Mouse (Mus musculus) heart, postnatal 0 days (tissue): ENCODE results near the gene Cpd. TPM values are rescaled to one million over a fixed set of nuclear protein-coding genes. Genes with fewer than 3 reads are reported as not detected.

ENCODE experiments used
- ATAC-seq: fragments of 200-750 bp; cut with Nextera tagmentation; 2 replicates; pipeline ENCODE4 v1.8.0; 2017; ENCODE audit warnings: low read depth, moderate number of reproducible peaks, moderate library complexity; ENCODE audit not compliant: insufficient read depth
- DNase-seq: peaks from one replicate; pipeline ENCODE4 v3.0.0-alpha.2; 2016; ENCODE audit warnings: low spot score
- H3K27ac ChIP-seq: fragments of 300-500 bp; sonication (generic); 2 replicates; pipeline ENCODE4 v1.5.1; 2014; ENCODE audit warnings: low read depth, mild to moderate bottlenecking
- H3K27me3 ChIP-seq: fragments of 300-500 bp; sonication (generic); 2 replicates; pipeline ENCODE4 v1.6.1; 2014; ENCODE audit warnings: low read length, mixed read lengths; ENCODE audit not compliant: control insufficient read depth, insufficient read depth
- H3K36me3 ChIP-seq: fragments of 300-500 bp; sonication (generic); replicated peaks from 2 replicates; pipeline ENCODE4 v1.6.1; 2014; ENCODE audit warnings: low read length, mixed read lengths; ENCODE audit not compliant: control insufficient read depth, insufficient read depth
- H3K4me1 ChIP-seq: fragments of 300-500 bp; sonication (generic); 2 replicates; pipeline ENCODE4 v1.6.1; 2014; ENCODE audit warnings: antibody characterized with exemption; ENCODE audit not compliant: control insufficient read depth, insufficient read depth
- H3K4me2 ChIP-seq: fragments of 300-500 bp; sonication (generic); 2 replicates; pipeline ENCODE4 v1.6.1; 2014; ENCODE audit warnings: low read depth, mild to moderate bottlenecking, low read length, moderate library complexity
- H3K4me3 ChIP-seq: fragments of 300-500 bp; sonication (generic); 2 replicates; pipeline ENCODE4 v1.5.1; 2014; ENCODE audit warnings: low read depth, low read length
- H3K9ac ChIP-seq: fragments of 300-500 bp; sonication (generic); replicated peaks from 2 replicates; pipeline ENCODE4 v1.6.1; 2014; ENCODE audit warnings: low read depth, low read length, mixed read lengths
- H3K9me3 ChIP-seq: fragments of 300-500 bp; sonication (generic); replicated peaks from 2 replicates; pipeline ENCODE4 v1.6.1; 2016; ENCODE audit warnings: low read length; ENCODE audit not compliant: control insufficient read depth
- CTCF ChIP-seq: IDR thresholded peaks from 2 replicates; pipeline ENCODE4 v1.5.1; 2016; ENCODE audit warnings: antibody characterized with exemption, control low read depth, low read depth
- EP300 ChIP-seq: IDR thresholded peaks from 2 replicates; pipeline ENCODE4 v1.6.1; 2016; ENCODE audit warnings: antibody characterized with exemption, low read depth
- WGBS: fragments of 180-500 bp; shearing (Covaris S2); extraction: QIAGEN DNeasy Blood & Tissue Kit; methylation state at CpG from one replicate; pipeline ENCODE4 v1.1.7; 2014; 5-methylcytosine and 5-hydroxymethylcytosine counted together
- polyA plus RNA-seq: library from polyadenylated mRNA; unstranded; fragments of >200 nt; fragmentation: Nextera tagmentation; extraction: Ambion mirVana; gene quantifications from 2 replicates; pipeline ENCODE4 v1.2.1, GENCODE M21; 2015
- total RNA-seq: library from RNA; depleted of rRNA; stranded (reverse); fragments of >200 nt; gene quantifications from 2 replicates; pipeline ENCODE4 v1.2.3, GENCODE M21; 2014; ENCODE audit warnings: low replicate concordance

Cpd gene
- total and polyA plus RNA-seq, 2 experiments from 2014 or later = 8.6 to 66.9 TPM

DNA sequence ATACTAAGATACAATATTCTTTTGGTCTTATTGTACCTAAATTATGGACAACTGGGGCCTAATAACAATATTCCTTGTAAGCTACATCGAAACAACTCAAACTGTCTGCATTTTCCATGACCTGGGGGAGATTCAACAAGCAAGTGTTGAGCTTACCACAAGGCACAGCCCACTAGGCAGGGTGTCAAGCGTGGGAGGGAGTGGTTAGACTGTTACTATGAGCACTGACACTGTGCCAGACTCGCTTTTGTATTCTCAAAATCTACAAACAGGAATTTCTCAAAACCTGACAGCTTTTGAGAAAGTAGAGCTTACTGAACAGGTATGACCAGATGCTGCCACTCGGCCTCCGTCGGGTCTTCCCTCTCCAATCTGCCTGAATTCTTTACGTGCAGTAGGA is 55.5 kb downstream of the Cpd start:
- DNase-seq = no peak
- Histone ChIP-seq H3K4me1 (no peaks in the 10 kb centered on the region), H3K27ac (no peak overlapping the region), H3K9ac (no peak overlapping the region), H3K4me3 (no peak overlapping the region), H3K27me3 (no peaks in the 10 kb centered on the region), H3K9me3 (no peaks in the 10 kb centered on the region), H3K36me3 (peaks cover 60% of the 10 kb centered on the region), H3K4me2 (no peak overlapping the region)
- ATAC-seq = no peak
- 84% methylated on average over 7 of the region's 7 CpGs for WGBS
- TF ChIP-seq CTCF (no peak), EP300 (no peak)

DNA sequence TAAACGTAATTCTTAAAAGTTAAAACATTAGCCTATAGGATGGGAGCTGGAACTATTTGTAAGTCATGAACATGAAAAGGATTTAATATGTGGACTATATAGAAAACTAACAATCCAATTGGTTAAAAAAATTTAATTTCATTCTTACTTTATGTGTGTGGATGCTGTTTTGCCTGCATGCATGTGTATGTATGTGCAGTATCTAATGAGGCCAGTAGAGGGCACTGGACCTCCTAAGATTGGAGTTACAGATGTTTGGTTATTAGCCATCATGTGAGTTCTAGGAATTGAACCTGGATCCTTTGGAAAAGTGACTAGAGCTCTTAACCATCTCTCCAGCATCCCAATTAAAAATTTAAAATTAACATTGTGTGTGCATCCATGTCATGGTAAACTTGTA is 57.6 kb downstream of the Cpd start:
- H3K9me3 ChIP-seq = no peaks in the 10 kb centered on the region
- no peak overlapping the region for H3K4me2 ChIP-seq
- H3K27me3 ChIP-seq = no peaks in the 10 kb centered on the region
- DNase-seq (peak; percentile 56), ATAC-seq (no peak)
- peaks cover 69% of the 10 kb centered on the region for H3K36me3 ChIP-seq
- H3K4me1 ChIP-seq = no peaks in the 10 kb centered on the region
- no peak overlapping the region for H3K4me3 ChIP-seq
- WGBS = 96% methylated on average over 1 of the region's 1 CpGs
- TF ChIP-seq CTCF = peak; percentile 86
- no peak for TF ChIP-seq EP300
- no peak overlapping the region for H3K9ac ChIP-seq
- H3K27ac ChIP-seq = no peak overlapping the region

DNA sequence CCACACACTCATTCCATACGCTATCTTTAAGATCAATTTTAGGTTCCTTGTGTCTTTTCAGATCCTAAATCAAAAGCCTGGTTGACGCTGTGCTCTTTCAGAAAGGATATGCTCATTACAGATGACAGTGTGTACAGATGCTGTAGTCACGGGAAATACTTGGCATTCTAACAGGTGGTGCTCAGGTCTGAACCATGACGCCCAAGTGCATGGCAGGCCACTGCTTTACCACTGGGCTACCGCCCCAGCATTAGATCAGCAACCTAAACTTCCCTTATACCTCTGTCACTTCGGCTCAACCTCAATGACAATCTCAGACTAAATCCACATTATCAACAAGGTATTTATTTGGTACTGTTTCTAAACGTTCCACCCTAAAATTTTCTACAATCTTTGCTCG is 71.3 kb downstream of the Cpd start:
- no peak for TF ChIP-seq EP300
- no peak for TF ChIP-seq CTCF
- no peak overlapping the region for H3K4me3 ChIP-seq
- H3K4me2 ChIP-seq = no peak overlapping the region
- H3K4me1 ChIP-seq = peaks cover 6% of the 10 kb centered on the region; the same call in 1 of the 2 replicates
- no peaks in the 10 kb centered on the region for H3K9me3 ChIP-seq
- no peak for DNase-seq
- 81% methylated on average over 8 of the region's 8 CpGs for WGBS
- H3K9ac ChIP-seq = no peak overlapping the region
- H3K27me3 ChIP-seq = no peaks in the 10 kb centered on the region
- H3K36me3 ChIP-seq = peaks cover 15% of the 10 kb centered on the region
- no peak overlapping the region for H3K27ac ChIP-seq
- ATAC-seq = no peak

DNA sequence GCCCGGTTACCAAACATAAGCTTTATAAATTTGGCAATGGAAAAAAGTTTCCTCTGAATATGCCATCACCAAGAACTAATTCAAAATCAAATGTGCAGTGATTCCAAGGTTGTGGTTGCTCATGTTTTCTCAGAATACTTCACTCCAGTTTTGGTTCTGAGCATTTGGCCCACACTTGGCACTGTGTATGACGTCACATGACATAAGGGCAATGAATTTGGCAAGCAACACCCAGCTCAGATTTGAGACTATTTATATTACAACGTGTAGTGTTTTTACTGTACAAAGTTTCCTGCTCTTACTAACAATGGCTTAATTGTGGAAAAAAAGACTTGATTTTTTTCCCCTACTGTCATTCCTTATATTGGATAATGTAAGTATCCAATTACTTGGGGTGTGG is 73.0 kb downstream of the Cpd start:
- Histone ChIP-seq H3K4me2 (no peak overlapping the region), H3K4me3 (no peak overlapping the region), H3K4me1 (peaks cover 6% of the 10 kb centered on the region; the same call in 1 of the 2 replicates), H3K27me3 (no peaks in the 10 kb centered on the region), H3K27ac (no peak overlapping the region), H3K36me3 (no peaks in the 10 kb centered on the region), H3K9ac (no peak overlapping the region), H3K9me3 (no peaks in the 10 kb centered on the region)
- no peak for TF ChIP-seq EP300
- no peak for TF ChIP-seq CTCF
- no peak for ATAC-seq
- DNase-seq = peak; percentile 18
- WGBS = 30% methylated on average over 3 of the region's 3 CpGs

DNA sequence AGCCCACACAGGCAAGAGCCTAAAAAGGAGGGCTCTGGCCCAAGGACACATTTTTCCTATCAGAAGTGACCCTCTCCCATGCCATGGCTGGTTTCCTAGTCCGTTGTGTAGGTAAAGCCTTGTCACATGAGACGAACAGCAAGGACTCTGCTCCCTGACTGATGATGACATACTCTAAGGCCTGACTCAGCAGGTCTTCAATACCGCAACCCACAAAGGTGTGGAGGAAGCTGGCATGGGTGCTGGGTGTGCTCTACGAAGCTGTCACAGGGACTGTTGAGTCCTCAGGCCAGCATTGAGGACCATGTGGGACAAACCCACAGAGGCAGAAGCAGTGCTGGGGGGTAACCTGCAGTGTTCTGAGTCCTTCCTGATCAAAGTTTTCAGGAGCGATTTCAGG is 76.3 kb downstream of the Cpd start:
- Histone ChIP-seq H3K4me1 (peaks cover 6% of the 10 kb centered on the region; the same call in 1 of the 2 replicates), H3K9me3 (no peaks in the 10 kb centered on the region), H3K9ac (no peak overlapping the region), H3K36me3 (no peaks in the 10 kb centered on the region), H3K27ac (no peak overlapping the region), H3K4me3 (no peak overlapping the region), H3K27me3 (no peaks in the 10 kb centered on the region), H3K4me2 (no peak overlapping the region)
- ATAC-seq (no peak), DNase-seq (no peak)
- TF ChIP-seq EP300 = no peak
- no peak for TF ChIP-seq CTCF
- 80% methylated on average over 5 of the region's 5 CpGs for WGBS

DNA sequence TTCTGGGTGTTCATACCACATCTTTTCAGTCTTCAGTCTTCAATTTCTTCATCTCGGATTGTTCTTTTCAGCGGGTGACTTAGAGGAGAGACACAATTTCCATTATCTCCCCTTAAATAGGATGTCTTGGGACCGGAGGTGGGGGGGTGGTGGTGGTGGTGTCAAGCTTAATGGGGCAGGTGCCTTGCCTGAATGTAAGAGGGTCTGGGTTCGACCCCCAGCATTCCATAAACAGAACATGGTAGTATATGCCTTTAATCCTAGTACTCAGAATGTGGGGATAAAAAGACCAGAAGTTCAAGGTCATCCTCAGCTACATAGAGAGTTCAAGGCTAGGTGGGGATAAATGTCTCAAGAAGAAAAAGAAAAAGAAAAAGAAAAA is 83.1 kb downstream of the Cpd start:
- TF ChIP-seq CTCF = no peak
- no peak for TF ChIP-seq EP300
- no peak overlapping the region for H3K27ac ChIP-seq
- H3K4me1 ChIP-seq = peaks cover 4% of the 10 kb centered on the region; the same call in 1 of the 2 replicates
- DNase-seq (no peak), ATAC-seq (no peak)
- no peaks in the 10 kb centered on the region for H3K9me3 ChIP-seq
- H3K27me3 ChIP-seq = no peaks in the 10 kb centered on the region
- peak overlapping the region; percentile 86 for H3K4me3 ChIP-seq
- H3K36me3 ChIP-seq = peaks cover 24% of the 10 kb centered on the region
- no peak overlapping the region for H3K9ac ChIP-seq
- peak overlapping the region; percentile 21; the same call in 1 of the 2 replicates for H3K4me2 ChIP-seq
- WGBS = 4% methylated on average over 4 of the region's 4 CpGs
